9 mouse cellular contexts compared by ENCODE assay signal in the genomic region with DNA sequence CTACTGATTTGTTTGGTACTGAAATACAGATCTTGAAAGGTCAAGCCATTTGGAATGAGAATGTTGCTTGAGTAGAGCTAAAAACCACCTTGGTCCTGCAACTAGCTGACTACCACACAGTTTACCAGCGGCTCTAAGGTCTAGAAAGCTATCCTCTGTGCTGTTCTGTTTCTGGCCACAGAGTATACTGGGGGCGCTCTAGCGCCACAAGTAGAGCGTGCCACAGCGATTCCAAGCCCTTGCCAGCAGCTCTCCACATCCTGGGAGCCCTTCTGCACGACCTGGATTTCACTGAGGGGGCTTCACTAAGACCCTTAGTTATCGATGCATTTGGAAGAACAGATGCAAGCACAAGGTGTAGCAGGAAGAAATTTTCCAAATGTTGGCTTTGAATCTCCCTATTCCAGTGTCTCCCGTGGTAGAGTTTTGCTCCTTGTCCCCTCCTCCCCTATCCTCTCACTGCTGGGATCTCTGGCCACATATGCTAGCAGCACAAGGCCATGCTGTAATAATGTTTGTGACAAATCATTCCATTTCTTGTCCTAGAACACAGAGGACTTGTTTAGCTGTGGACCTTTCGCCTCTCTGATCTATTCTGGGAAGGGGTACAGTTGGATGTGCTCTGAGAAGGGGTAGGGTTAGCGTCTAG. TPM values are rescaled to one million over a fixed set of nuclear protein-coding genes. Genes with fewer than 3 reads are reported as not detected.
DNase-seq lines count a peak whose midpoint lies in the region; ATAC-seq lines count a peak whose summit lies in the region.
"Had no signal": no experiment of that assay in that cellular context is flagged by ENCODE, and none has a peak within 500 bp of the region (broad histone marks: within the 10 kb centered on the region; RNA-seq: fewer than 3 reads in every experiment).

No protein-coding gene starts in this region.

- no peak overlapping the region for H3K4me3 ChIP-seq in embryonic facial prominence, embryonic 14.5 days (ENCODE audit: low read depth, low read length)
- H3K4me3 ChIP-seq in limb, embryonic 11.5 days (ENCODE audit: low read depth, low read length): no peak overlapping the region

- no peaks in the 10 kb centered on the region for H3K27me3 ChIP-seq in embryonic facial prominence, embryonic 14.5 days (replicated peaks; ENCODE audit: control insufficient read depth, insufficient read depth, low read length)
- no peaks in the 10 kb centered on the region for H3K27me3 ChIP-seq in limb, embryonic 11.5 days (ENCODE audit: control insufficient read depth, insufficient read depth, low read length)

- no peak for ATAC-seq in embryonic facial prominence, embryonic 14.5 days (ENCODE audit: low read depth)
- ATAC-seq in limb, embryonic 11.5 days (ENCODE audit: insufficient number of reproducible peaks, low FRiP score, low TSS enrichment, low read depth): no peak
- no peak for ATAC-seq in megakaryocyte-erythroid progenitor cell, adult 5-6 weeks (replicated peaks; ENCODE audit: low FRiP score, low TSS enrichment, poor library complexity, severe bottlenecking)

- H3K9ac ChIP-seq in embryonic facial prominence, embryonic 14.5 days (ENCODE audit: low read depth, low read length): no peak overlapping the region
- no peak overlapping the region for H3K9ac ChIP-seq in limb, embryonic 11.5 days (ENCODE audit: low read length)

- 33% methylated on average over 10 of the region's 10 CpGs for WGBS in embryonic facial prominence, embryonic 14.5 days
- 36% methylated on average over 10 of the region's 10 CpGs for WGBS in limb, embryonic 11.5 days

- no peaks in the 10 kb centered on the region for H3K4me1 ChIP-seq in embryonic facial prominence, embryonic 14.5 days (ENCODE audit: control insufficient read depth, insufficient read depth, low read length)
- H3K4me1 ChIP-seq in limb, embryonic 11.5 days (ENCODE audit: control insufficient read depth, insufficient read depth, low read length): no peaks in the 10 kb centered on the region

- H3K27ac ChIP-seq in embryonic facial prominence, embryonic 14.5 days (replicated peaks; ENCODE audit: low read depth, low read length): no peak overlapping the region
- H3K27ac ChIP-seq in limb, embryonic 11.5 days (replicated peaks; ENCODE audit: low read depth, low read length): no peak overlapping the region

- no peak overlapping the region for H3K4me2 ChIP-seq in embryonic facial prominence, embryonic 14.5 days (ENCODE audit: low read depth, low read length)
- H3K4me2 ChIP-seq in limb, embryonic 11.5 days (ENCODE audit: low read depth, severe bottlenecking): no peak overlapping the region

- peak; percentile 28 for DNase-seq in adrenal gland, adult (ENCODE audit: inconsistent age in 2 of 2, low spot score in 1 of 2)
- DNase-seq in adrenal gland, adult 18-20 months (ENCODE audit: low spot score in 2 of 2): no peak
- DNase-seq in layer of hippocampus, adult 11-12 months (ENCODE audit: low spot score): peak; percentile 46
- DNase-seq in layer of hippocampus, postnatal 36 days: no peak
- DNase-seq in embryonic facial prominence, embryonic 14.5 days (ENCODE audit: low spot score): peak; percentile 29
- DNase-seq in limb, embryonic 11.5 days (ENCODE audit: low spot score): peak; percentile 35
- peak; percentile 14 for DNase-seq in right cerebral cortex, postnatal 25 days

- no peaks in the 10 kb centered on the region for H3K9me3 ChIP-seq in embryonic facial prominence, embryonic 14.5 days (ENCODE audit: control insufficient read depth, low read length)
- no peaks in the 10 kb centered on the region for H3K9me3 ChIP-seq in limb, embryonic 11.5 days (ENCODE audit: control insufficient read depth, low read length)

- no peaks in the 10 kb centered on the region for H3K36me3 ChIP-seq in embryonic facial prominence, embryonic 14.5 days (ENCODE audit: control insufficient read depth, insufficient read depth, low read length)
- no peaks in the 10 kb centered on the region for H3K36me3 ChIP-seq in limb, embryonic 11.5 days (ENCODE audit: control insufficient read depth, insufficient read depth, low read length)

RNA-seq across cellular contexts. Expression of a gene that starts 31.2 kb away (rescaled TPM):
- total RNA-seq in adrenal gland, adult 18-20 months (2021): not detected
- total RNA-seq in layer of hippocampus, postnatal 36 days (2021): not detected
- polyA plus RNA-seq in embryonic facial prominence, embryonic 14.5 days (2014; fragmentation: Nextera tagmentation; extraction: Ambion mirVana): 1.1 and 2.9 TPM in 2 replicates
- 0.07 TPM in 1 of 2 replicates, not detected in the other for polyA plus RNA-seq in limb, embryonic 11.5 days (2014; fragmentation: Nextera tagmentation; extraction: Ambion mirVana)
- not detected in 2 replicates for total RNA-seq in megakaryocyte-erythroid progenitor cell, adult 5-6 weeks (2014; fragmentation: Nextera tagmentation)
- total RNA-seq in megakaryocyte-erythroid progenitor cell, adult 5-6 weeks (2017): not detected in 2 replicates

RNA-seq across cellular contexts. Expression of a gene that starts 50.1 kb away (rescaled TPM):
- total RNA-seq in adrenal gland, adult 18-20 months (2021): not detected
- total RNA-seq in layer of hippocampus, postnatal 36 days (2021): not detected
- polyA plus RNA-seq in embryonic facial prominence, embryonic 14.5 days (2014; fragmentation: Nextera tagmentation; extraction: Ambion mirVana): not detected in 2 replicates
- polyA plus RNA-seq in limb, embryonic 11.5 days (2014; fragmentation: Nextera tagmentation; extraction: Ambion mirVana): 0.18 TPM in 1 of 2 replicates, not detected in the other
- total RNA-seq in megakaryocyte-erythroid progenitor cell, adult 5-6 weeks (2014; fragmentation: Nextera tagmentation): not detected in 2 replicates
- not detected in 2 replicates for total RNA-seq in megakaryocyte-erythroid progenitor cell, adult 5-6 weeks (2017)
- total RNA-seq: left cerebral cortex, postnatal 14 days had no signal

Comparison
In these comparisons a context has a peak if more than half of its experiments do, and no peak if none do; other contexts are left out.
1. DNase-seq: peak in adrenal gland, adult (2 of 2), layer of hippocampus, adult 11-12 months (single experiment), embryonic facial prominence, embryonic 14.5 days (single experiment), limb, embryonic 11.5 days (single experiment) and right cerebral cortex, postnatal 25 days (single experiment); none in adrenal gland, adult 18-20 months (0 of 2) and layer of hippocampus, postnatal 36 days (0 of 2).